Mouse (Mus musculus): ENCODE results near the gene Ccdc183.

The Ccdc183 gene

GRCm38 (mm10) chr2:25607761-25608622, 9.5 kb downstream of the Ccdc183 start, which contains the start of gene Rabl6:
TSS of gene Rabl6 (minus strand) at chr2:25608521.
- DNase-seq (ENCODE audit: low read depth, low spot score): peak; percentile 83

- DNase-seq (ENCODE audit: low read depth, low spot score): no peak
These were observed 15.0 kb downstream of the Ccdc183 start for GRCm38 (mm10) chr2:25602526-25602925.

GRCm38 (mm10) chr2:25600037-25600436, 17.4 kb downstream of the Ccdc183 start:
- no peak for DNase-seq (ENCODE audit: low read depth, low spot score)

DNA sequence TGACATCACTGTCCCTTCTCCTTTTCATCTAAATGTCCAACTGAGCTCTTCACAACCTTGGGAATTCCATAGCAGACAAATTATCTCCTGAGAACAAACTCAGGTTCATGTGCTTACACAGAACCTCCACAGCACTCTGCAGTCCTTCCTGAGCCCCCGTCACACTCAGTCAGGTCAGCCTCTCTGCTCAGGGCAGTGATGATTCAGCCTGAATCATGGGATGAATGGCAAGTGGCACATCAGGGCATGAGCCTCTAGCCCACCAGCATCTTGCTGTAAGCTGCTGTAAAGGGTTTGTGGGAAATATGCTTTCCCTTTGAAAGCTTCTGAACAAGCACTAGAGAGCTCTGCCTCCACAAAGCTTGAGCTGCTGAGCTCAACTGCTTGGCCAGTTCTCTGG, 18.7 kb downstream of the Ccdc183 start:
- DNase-seq (ENCODE audit: low read depth, low spot score): no peak

- DNase-seq (ENCODE audit: low read depth, low spot score): no peak
These were observed 20.5 kb downstream of the Ccdc183 start for GRCm38 (mm10) chr2:25596765-25597510.

- DNase-seq (ENCODE audit: low read depth, low spot score): no peak
These were observed 25.6 kb downstream of the Ccdc183 start for GRCm38 (mm10) chr2:25591863-25592262.

- no peak for DNase-seq (ENCODE audit: low read depth, low spot score)
These were observed 29.1 kb downstream of the Ccdc183 start for GRCm38 (mm10) chr2:25588227-25588907.

DNA sequence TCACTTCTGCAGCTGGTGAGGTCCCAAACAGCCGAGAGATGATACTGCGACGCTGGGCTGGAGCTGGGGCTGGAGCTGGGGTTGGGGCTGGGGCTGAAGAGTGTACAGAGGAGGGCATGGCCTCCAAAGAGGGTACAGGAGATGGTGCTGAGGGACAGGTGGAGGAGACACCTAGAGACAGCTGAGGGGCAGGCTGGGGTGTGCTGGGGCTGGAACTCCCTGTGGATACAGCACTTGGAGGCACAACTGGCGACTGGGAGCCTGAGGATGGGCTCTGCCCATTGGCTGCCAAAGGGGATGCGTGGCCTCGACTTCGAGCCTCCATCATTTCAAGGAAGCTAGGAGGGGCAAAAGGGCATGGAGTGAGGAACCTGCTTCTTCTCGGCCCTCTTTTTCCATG, 30.2 kb downstream of the Ccdc183 start:
- DNase-seq (ENCODE audit: low read depth, low spot score): no peak

GRCm38 (mm10) chr2:25585601-25586000, 31.9 kb downstream of the Ccdc183 start:
- no peak for DNase-seq (ENCODE audit: low read depth, low spot score)

DNA sequence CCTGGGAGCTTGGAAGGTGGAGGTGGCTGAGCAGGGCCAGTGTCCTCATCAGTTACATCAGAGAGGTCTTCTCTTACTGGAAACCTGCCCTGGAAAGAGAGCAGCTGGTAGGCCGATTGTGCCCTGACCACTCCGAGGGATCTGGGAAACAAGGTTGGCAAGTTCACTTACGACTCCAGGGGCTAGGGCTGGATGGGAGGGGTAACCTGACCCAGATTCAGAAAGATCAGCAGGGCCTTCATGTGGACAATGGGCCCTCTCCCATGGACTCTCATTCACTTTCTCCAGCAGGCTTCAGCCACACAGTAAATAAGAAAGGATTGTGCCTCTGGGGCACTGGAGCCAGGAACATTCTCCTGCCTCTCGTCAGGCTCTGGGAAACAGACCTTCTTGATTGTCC, 32.6 kb downstream of the Ccdc183 start:
- no peak for DNase-seq (ENCODE audit: low read depth, low spot score)

DNA sequence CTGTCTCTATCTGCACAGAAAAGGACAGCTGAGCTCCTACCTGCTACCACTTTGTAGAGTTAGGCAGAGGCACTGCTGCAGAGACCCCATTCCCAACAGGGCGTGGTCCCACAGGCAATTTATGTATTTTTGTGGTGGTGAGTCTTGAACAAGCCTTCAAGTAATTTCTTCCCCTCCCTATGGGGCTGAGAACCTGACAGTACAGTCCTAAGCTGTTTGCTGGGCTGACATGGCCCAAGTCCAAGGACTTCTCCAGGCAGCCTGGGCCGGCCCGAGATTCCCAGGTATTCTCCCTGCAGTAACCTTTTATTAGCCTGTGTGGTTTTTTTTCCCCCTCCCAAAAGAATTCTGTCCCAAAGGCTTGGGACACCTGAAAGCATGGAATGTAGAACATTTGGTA, 33.3 kb downstream of the Ccdc183 start:
- no peak for DNase-seq (ENCODE audit: low read depth, low spot score)

DNA sequence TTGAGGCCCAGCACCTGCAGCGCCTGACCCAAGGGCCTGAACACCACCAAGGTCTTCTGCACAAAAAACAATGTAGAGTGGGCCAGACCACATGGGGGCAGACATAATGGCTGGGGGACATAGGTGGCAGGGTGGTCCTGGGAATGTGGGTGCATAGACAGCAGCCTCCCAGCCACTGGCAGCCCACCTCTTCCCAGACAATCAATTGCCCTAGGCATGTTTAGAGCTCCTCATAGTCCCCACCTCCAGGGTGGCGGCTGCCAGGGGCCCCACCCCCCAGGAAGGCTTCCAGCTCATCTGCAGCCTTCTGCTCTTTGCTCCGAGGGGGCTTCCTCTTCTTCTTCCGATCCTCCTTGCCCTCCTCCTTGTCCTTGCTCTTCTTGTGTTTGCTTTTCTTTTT, 33.9 kb downstream of the Ccdc183 start:
- no peak for DNase-seq (ENCODE audit: low read depth, low spot score)

DNA sequence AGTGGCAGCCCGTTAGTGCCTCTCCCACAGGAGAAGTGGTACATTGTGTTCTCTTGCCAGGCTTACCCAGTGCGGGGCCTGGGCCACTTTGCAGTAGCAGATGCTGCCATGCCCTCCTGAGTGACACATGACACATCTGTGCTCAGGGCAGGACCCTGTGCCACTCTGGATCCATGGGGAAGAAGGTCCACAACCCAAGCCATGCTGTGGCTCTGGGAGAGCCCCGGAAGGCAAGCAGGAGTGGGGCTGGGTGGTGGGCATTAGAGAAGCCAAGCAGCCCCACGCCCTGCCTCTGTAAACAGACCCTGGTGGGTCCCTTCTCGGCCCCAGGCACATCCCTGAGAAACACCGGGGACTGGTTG, 34.4 kb downstream of the Ccdc183 start:
- no peak for DNase-seq (ENCODE audit: low read depth, low spot score)

- no peak for DNase-seq (ENCODE audit: low read depth, low spot score)
These were observed 34.9 kb downstream of the Ccdc183 start for GRCm38 (mm10) chr2:25582466-25583119.

GRCm38 (mm10) chr2:25581901-25582301, 35.6 kb downstream of the Ccdc183 start:
- no peak for DNase-seq (ENCODE audit: low read depth, low spot score)

- peak; percentile 56 for DNase-seq (ENCODE audit: low read depth, low spot score)
These were observed 36.1 kb downstream of the Ccdc183 start, which contains the start of gene Ajm1 for GRCm38 (mm10) chr2:25581294-25581864. TSS of gene Ajm1 (minus strand) at chr2:25581757.

GRCm38 (mm10) chr2:25580621-25581101, 36.8 kb downstream of the Ccdc183 start:
- no peak for DNase-seq (ENCODE audit: low read depth, low spot score)

DNA sequence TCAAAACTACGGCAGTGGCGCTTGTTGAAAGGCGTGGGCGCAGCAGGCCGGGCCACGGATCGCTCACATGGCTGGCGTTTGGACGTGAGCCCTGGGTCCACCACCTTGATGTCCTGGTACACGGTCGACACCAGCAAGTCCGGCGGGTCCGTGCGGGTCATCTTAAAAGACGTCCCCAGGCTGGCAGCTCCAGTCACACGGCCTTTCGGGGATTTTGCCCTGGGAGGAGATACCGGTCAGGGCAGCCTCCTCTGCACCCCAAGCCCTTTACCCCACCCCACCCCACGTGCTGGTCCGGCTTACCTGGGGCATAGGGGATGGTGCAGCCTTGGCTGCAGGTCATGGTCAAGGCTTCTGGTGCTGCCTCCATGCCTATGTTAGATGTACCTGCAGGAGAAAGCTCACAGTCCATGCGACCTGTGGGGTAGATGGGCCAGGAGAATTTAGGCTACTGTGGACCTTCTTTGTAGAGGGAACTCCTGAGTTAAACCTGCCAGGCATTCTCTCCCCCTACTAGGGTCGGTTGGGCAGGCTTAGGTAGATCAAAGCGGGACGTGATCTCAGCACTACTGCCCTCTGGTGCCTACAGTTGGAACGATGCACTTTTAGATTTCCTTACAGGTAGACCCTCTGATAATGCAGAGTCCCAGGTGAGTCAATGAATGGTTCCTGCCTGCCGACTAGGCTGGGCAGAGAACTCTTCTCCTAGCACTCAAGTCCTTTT, 37.6 kb downstream of the Ccdc183 start:
- no peak for DNase-seq (ENCODE audit: low read depth, low spot score)

DNA sequence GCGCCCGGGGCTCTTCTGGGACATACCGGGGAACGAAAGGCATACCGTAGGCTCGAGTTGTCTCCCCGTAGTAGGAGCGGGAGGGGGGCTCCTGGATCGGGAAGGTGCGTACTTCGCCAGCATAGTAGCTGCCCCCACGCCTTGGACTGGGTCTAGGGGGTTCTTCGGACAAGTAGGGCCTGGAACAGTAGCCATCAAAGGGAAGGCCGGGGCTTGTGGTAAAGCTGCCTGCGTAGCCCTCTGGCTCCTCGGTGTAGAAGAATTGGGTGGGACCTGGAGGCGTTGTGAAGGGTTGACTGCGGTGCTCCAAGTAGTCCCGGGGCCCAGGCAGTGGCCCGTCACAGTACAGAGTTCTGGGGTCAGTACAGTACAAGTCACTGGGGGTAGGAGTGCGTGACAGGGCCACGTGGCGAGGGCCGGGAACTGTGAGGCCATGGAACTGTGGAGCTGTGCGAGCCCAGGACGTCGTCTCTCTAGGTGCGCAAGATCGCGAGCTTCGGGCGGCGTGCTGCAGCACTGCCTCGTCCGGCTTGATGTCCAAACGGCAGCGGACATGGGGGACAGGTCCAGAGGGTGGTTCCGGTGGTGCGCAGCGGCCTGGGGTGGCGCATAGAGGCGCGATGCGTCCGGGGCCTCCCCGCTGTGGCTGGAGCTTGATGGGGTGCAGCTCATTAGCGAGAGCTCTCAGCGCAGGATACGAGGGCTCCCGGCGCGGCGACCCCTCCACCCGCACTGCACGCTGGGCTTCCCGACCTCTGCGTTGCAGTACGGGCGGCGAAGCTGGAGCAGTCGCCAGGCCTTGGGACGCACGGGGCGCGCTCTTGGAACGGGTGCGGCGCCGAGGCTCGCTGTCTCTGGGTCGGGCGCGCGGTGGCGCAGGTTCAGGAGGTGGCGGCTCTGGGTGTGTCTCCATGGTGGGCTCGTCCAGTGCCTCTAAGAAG, 38.4 kb downstream of the Ccdc183 start:
- no peak for DNase-seq (ENCODE audit: low read depth, low spot score)

Data from embryo, embryonic 11.5 days (tissue).